Mouse (Mus musculus) embryonic facial prominence, embryonic 15.5 days (tissue): ENCODE measurements around the gene Zfp513. TPM values are rescaled to one million over a fixed set of nuclear protein-coding genes. Genes with fewer than 3 reads are reported as not detected.
A peak's percentile ranks its signal among the peaks of the same experiment; 100 is the strongest.

Experiments
- ATAC-seq: fragments of 200-750 bp; cut with Nextera tagmentation; 2 replicates; pipeline ENCODE4 v1.8.0; 2017; ENCODE audit warnings: low read depth, moderate TSS enrichment; ENCODE audit not compliant: insufficient number of reproducible peaks, low FRiP score, low TSS enrichment
- H3K27ac ChIP-seq: fragments of 300-500 bp; sonication (generic); replicated peaks from 2 replicates; pipeline ENCODE4 v1.5.1; 2015; ENCODE audit warnings: mild to moderate bottlenecking, inconsistent platforms
- H3K27me3 ChIP-seq: fragments of 300-500 bp; sonication (generic); 2 replicates; pipeline ENCODE4 v1.6.1; 2015; ENCODE audit warnings: inconsistent platforms
- H3K36me3 ChIP-seq: fragments of 300-500 bp; sonication (generic); 2 replicates; pipeline ENCODE4 v1.6.1; 2015; ENCODE audit warnings: mild to moderate bottlenecking, inconsistent platforms
- H3K4me1 ChIP-seq: fragments of 300-500 bp; sonication (generic); 2 replicates; pipeline ENCODE4 v1.6.1; 2015; ENCODE audit warnings: inconsistent platforms
- H3K4me2 ChIP-seq: fragments of 300-500 bp; sonication (generic); replicated peaks from 2 replicates; pipeline ENCODE4 v1.6.1; 2015; ENCODE audit warnings: mild to moderate bottlenecking, inconsistent platforms
- H3K4me3 ChIP-seq: fragments of 300-500 bp; sonication (generic); replicated peaks from 2 replicates; pipeline ENCODE4 v1.5.1; 2015; ENCODE audit warnings: mild to moderate bottlenecking, inconsistent platforms
- H3K9ac ChIP-seq: fragments of 300-500 bp; sonication (generic); 2 replicates; pipeline ENCODE4 v1.6.1; 2015; ENCODE audit warnings: inconsistent platforms
- H3K9me3 ChIP-seq: fragments of 300-500 bp; sonication (generic); replicated peaks from 2 replicates; pipeline ENCODE4 v1.6.1; 2016; ENCODE audit warnings: inconsistent platforms
- WGBS: fragments of 180-500 bp; shearing (Covaris S2); methylation state at CpG from one replicate; pipeline ENCODE4 v1.1.7; 2015; 5-methylcytosine and 5-hydroxymethylcytosine counted together
- polyA plus RNA-seq: library from polyadenylated mRNA; unstranded; fragments of >200 nt; fragmentation: Nextera tagmentation; extraction: Ambion mirVana; gene quantifications from 2 replicates; pipeline ENCODE4 v1.2.1, GENCODE M21; 2015

The Zfp513 gene
- polyA plus RNA-seq, 1 experiment from 2014 or later: 12.5 TPM

DNA sequence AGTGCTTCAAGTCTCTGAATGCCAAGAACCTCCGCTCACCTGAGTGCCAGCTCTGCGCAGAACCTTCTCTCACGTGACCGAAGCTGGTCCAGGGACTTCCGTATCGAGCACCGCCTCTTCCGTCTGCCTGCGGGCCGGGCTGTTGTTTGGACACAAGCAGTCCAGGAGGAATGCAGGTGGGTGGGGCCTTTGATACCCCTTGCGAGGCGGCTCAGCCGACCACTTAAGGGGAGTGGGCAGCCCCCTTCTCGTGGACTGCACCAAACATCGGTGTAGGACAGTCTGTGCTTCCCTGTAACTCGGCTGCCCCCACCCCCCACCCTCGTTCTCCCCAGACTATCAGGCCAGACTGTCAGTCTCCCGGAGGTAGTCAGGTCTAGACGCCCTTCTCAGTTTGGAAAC, 48.0 kb downstream of the Zfp513 start, which contains the start of gene Mpv17:
Mpv17 (minus strand) TSS at position 100 of the 402 bp plus-strand sequence.
- H3K36me3 ChIP-seq: peaks cover 37% of the 10 kb centered on the region

DNA sequence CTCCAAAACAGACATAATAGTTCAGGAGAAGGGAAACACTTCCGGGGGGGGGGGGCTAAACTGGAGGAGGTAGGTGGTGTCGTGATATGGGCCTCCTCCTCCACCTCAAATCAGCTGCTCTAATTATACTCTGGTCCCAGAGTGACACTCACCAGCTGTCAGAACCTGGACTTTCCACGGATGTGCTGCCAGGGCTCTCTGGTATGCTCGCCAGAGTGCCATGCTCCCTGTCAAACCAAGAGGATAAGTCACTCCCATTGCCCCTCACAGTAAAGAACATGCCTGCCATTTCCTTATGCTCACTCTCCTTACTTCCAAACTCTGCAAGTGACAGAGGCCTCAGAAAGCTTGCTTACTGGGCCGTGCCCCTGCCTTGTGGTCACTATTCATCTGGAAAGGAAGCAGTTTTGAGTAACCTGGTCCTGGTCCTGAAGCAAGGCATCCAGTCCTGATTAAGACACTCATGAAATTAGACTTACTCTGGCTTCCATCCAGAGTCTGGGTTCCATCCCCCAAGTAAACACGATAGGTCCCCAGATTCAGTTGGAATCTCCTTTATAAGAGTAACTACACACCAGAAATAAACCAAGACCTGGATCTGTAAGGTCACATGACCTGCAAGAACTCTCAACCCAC, 48.5 kb downstream of the Zfp513 start:
- Histone ChIP-seq H3K36me3 (peaks cover 32% of the 10 kb centered on the region), H3K27me3 (no peaks in the 10 kb centered on the region), H3K4me2 (peak overlapping the region; percentile 64), H3K9me3 (no peaks in the 10 kb centered on the region), H3K9ac (peak overlapping the region; percentile 62), H3K27ac (peak overlapping the region; percentile 88; the same call in 1 of the 2 replicates), H3K4me3 (peak overlapping the region; percentile 65), H3K4me1 (peaks cover 12% of the 10 kb centered on the region)
- no peak for ATAC-seq
- WGBS: 21% methylated on average over 6 of the region's 6 CpGs

More for the DNA sequence above, 48.0 kb downstream of the Zfp513 start, which contains the start of gene Mpv17:
- no peaks in the 10 kb centered on the region for H3K27me3 ChIP-seq
- WGBS: under 1% methylated on average over 19 of the region's 19 CpGs
- peaks cover 12% of the 10 kb centered on the region for H3K4me1 ChIP-seq
- H3K9me3 ChIP-seq: no peaks in the 10 kb centered on the region
- ATAC-seq: peak; percentile 92
- H3K27ac ChIP-seq: peak within 1 kb of the TSS; percentile 88
- H3K4me2 ChIP-seq: peak within 1 kb of the TSS; percentile 64
- H3K4me3 ChIP-seq: peak within 1 kb of the TSS; percentile 65
- H3K9ac ChIP-seq: peak within 1 kb of the TSS; percentile 62

DNA sequence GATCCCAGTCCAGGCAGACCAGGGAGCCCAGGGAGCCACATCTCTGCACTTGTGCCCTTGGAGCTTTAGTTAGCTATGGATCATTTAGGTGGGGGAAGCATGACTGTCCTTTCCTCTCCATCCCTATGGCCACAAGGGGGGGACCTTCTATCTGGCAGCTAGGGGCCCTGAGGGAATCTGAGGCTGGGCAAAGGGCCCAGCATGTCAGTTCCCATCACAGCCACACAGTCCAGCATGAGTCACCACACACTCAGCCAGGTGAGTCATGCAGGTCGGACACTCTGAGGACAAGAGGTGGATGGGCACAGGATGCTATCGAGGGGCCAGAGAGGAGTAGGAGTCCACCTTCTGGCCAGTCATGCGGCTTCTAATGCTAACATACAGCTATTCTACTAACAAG, 50.4 kb downstream of the Zfp513 start:
- Histone ChIP-seq H3K27me3 (no peaks in the 10 kb centered on the region), H3K4me3 (no peak overlapping the region), H3K9me3 (no peaks in the 10 kb centered on the region), H3K4me2 (no peak overlapping the region), H3K27ac (no peak overlapping the region), H3K9ac (no peak overlapping the region), H3K4me1 (peaks cover 12% of the 10 kb centered on the region), H3K36me3 (peaks cover 17% of the 10 kb centered on the region)
- ATAC-seq: no peak
- 95% methylated on average over 3 of the region's 3 CpGs for WGBS

DNA sequence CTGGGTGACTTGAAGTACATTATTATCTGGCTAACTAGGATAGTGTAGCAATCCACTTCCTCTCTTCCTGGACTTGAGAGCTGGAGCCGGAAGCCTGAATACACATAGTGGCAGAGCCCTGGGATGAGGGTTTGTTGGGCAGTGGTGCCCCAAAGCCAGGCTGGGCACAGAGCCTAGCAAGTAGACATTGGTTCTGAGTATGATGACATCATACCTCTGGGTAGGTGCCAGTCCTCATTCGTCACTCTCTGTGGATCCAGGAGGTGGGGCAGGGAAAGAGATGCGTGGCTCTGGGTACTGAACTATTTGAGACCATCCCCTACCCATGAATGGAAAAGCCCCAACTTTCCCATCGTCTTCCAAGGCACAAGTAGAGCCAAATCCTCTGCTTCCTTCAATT, 52.3 kb downstream of the Zfp513 start:
- Histone ChIP-seq H3K9me3 (no peaks in the 10 kb centered on the region), H3K4me1 (peaks cover 9% of the 10 kb centered on the region), H3K27ac (no peak overlapping the region), H3K4me2 (no peak overlapping the region), H3K9ac (no peak overlapping the region), H3K27me3 (no peaks in the 10 kb centered on the region), H3K4me3 (no peak overlapping the region), H3K36me3 (peaks cover 28% of the 10 kb centered on the region)
- 81% methylated on average over 4 of the region's 4 CpGs for WGBS
- no peak for ATAC-seq

Other genes starting within 250 kb of the Zfp513 start
- gene Preb, start 241.9 kb downstream of the Zfp513 start, polyA plus RNA-seq: 125 and 130 TPM in 2 replicates
- 0.08 TPM in 1 of 2 replicates, not detected in the other for gene Tcf23, start 233.6 kb downstream of the Zfp513 start, polyA plus RNA-seq
- 173 and 174 TPM in 2 replicates for gene Atraid, start 154.0 kb downstream of the Zfp513 start, polyA plus RNA-seq
- gene Slc5a6, start 153.4 kb downstream of the Zfp513 start, polyA plus RNA-seq: 10.8 and 12.0 TPM in 2 replicates
- gene Cad, start 147.5 kb downstream of the Zfp513 start, polyA plus RNA-seq: 23.5 and 26.4 TPM in 2 replicates
- gene Dnajc5g, start 96.0 kb downstream of the Zfp513 start, polyA plus RNA-seq: not detected in 2 replicates
- 0.60 and 0.92 TPM in 2 replicates for gene Slc30a3, start 94.1 kb downstream of the Zfp513 start, polyA plus RNA-seq
- 10.2 and 13.7 TPM in 2 replicates for gene Trim54, start 85.6 kb downstream of the Zfp513 start, polyA plus RNA-seq
- gene Ucn, start 63.5 kb downstream of the Zfp513 start, polyA plus RNA-seq: not detected in 2 replicates
- gene Mpv17, start 48.1 kb downstream of the Zfp513 start, polyA plus RNA-seq: 67.3 and 73.4 TPM in 2 replicates
- gene Gm29609, start 22.4 kb downstream of the Zfp513 start, polyA plus RNA-seq: 1.1 and 3.0 TPM in 2 replicates
- 69.0 and 71.5 TPM in 2 replicates for gene Gtf3c2, start 22.2 kb downstream of the Zfp513 start, polyA plus RNA-seq
- 138 and 150 TPM in 2 replicates for gene Snx17, start 9.1 kb downstream of the Zfp513 start, polyA plus RNA-seq
- gene Eif2b4, start 8.9 kb downstream of the Zfp513 start, polyA plus RNA-seq: 74.4 and 74.7 TPM in 2 replicates
- gene Ppm1g, start 18.4 kb upstream of the Zfp513 start, polyA plus RNA-seq: 113 and 115 TPM in 2 replicates
- 175 and 178 TPM in 2 replicates for gene Nrbp1, start 38.6 kb upstream of the Zfp513 start, polyA plus RNA-seq
- 0.99 TPM in 1 of 2 replicates, not detected in the other for gene Gm9970, start 38.9 kb upstream of the Zfp513 start, polyA plus RNA-seq
- 21.8 and 23.5 TPM in 2 replicates for gene Krtcap3, start 49.4 kb upstream of the Zfp513 start, polyA plus RNA-seq
- 39.4 and 39.5 TPM in 2 replicates for gene Ift172, start 88.8 kb upstream of the Zfp513 start, polyA plus RNA-seq
- 85.5 and 89.8 TPM in 2 replicates for gene Fndc4, start 93.8 kb upstream of the Zfp513 start, polyA plus RNA-seq
- gene Gckr, start 95.1 kb upstream of the Zfp513 start, polyA plus RNA-seq: 0.15 and 0.30 TPM in 2 replicates